ENCODE assay signal across 8 mouse cellular contexts in the genomic region with DNA sequence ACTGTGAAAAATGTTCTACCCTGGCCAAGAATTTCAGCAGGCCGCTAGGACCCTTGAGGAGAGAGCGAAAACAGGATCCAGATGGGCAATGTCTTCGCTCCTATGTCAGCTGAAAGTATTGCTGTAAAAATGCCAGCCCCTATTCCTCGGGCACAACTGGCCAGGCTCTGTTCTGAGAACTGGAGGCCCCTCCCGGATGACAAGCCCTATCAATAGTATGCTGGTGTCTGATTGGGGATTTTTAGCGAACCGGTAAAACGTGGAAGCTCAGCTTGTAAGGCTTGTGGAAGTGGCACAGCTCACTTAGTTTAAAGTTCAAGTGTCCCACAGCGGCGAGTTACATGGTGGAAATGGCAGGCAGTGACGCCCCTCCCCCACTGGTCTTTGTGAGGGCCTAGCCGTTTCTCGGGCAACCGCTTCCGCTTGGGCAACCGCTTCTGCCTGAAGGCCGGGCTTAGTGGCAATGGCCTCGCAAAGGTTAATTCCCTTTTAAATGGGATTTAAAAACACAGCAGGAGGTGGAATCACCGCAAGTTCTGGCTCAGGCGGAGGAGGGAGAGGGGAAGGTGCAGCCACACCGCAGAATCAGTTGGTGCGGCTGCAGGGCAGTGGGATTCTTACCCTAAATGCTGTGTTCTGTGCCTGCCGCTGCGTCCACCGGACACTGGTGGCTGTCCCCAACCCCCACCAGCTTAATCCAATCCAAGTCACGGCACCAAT. TPM values are rescaled to one million over a fixed set of nuclear protein-coding genes. Genes with fewer than 3 reads are reported as not detected.
DNase-seq lines count a peak whose midpoint lies in the region; ATAC-seq and TF ChIP-seq lines count a peak whose summit lies in the region.

No protein-coding gene starts in this region.

- no peaks in the 10 kb centered on the region for H3K27me3 ChIP-seq in forebrain, embryonic 11.5 days (ENCODE audit: control insufficient read depth, insufficient read depth, low read length)
- H3K27me3 ChIP-seq in heart, embryonic 14.5 days (ENCODE audit: control insufficient read depth, insufficient read depth, low read length): no peaks in the 10 kb centered on the region
- no peaks in the 10 kb centered on the region for H3K27me3 ChIP-seq in kidney, postnatal 0 days (ENCODE audit: insufficient read depth, low read length)
- H3K27me3 ChIP-seq in midbrain, postnatal 0 days (ENCODE audit: insufficient read depth, low read length): no peaks in the 10 kb centered on the region

- H3K4me3 ChIP-seq in forebrain, embryonic 11.5 days (ENCODE audit: low read depth, low read length): peak overlapping the region; percentile 16; the same call in 1 of the 2 replicates
- H3K4me3 ChIP-seq in heart, embryonic 14.5 days (ENCODE audit: control insufficient read depth in 1 of 2, insufficient read depth in 1 of 2, low read depth in 1 of 2, low read length in 2 of 2): peak overlapping the region; percentile 42 to 47
- H3K4me3 ChIP-seq in kidney, postnatal 0 days (replicated peaks; ENCODE audit: low read depth, low read length): peak overlapping the region; percentile 27
- H3K4me3 ChIP-seq in midbrain, postnatal 0 days (ENCODE audit: low read depth, low read length): peak overlapping the region; percentile 33

- peak; percentile 98 for ATAC-seq in forebrain, embryonic 11.5 days (replicated peaks; ENCODE audit: low FRiP score)
- ATAC-seq in heart, embryonic 14.5 days (ENCODE audit: insufficient number of reproducible peaks, insufficient read depth, low FRiP score, low read depth): peak; percentile 69; the same call in 1 of the 2 replicates
- ATAC-seq in kidney, postnatal 0 days (replicated peaks; ENCODE audit: low FRiP score, low read depth): peak; percentile 90
- peak; percentile 92 for ATAC-seq in midbrain, postnatal 0 days (ENCODE audit: low FRiP score)
- no peak for ATAC-seq in activated CD4-positive, CD25-positive, alpha-beta regulatory T cell, adult 4 months

- H3K9me3 ChIP-seq in forebrain, embryonic 11.5 days (ENCODE audit: control insufficient read depth, low read length): no peaks in the 10 kb centered on the region
- H3K9me3 ChIP-seq in heart, embryonic 14.5 days (ENCODE audit: control insufficient read depth, low read length): no peaks in the 10 kb centered on the region
- H3K9me3 ChIP-seq in kidney, postnatal 0 days (replicated peaks; ENCODE audit: low read length): no peaks in the 10 kb centered on the region
- H3K9me3 ChIP-seq in midbrain, postnatal 0 days (ENCODE audit: low read length): no peaks in the 10 kb centered on the region

- 3% methylated on average over 26 of the region's 26 CpGs for WGBS in forebrain, embryonic 11.5 days
- WGBS in heart, embryonic 14.5 days: 6% methylated on average over 26 of the region's 26 CpGs
- WGBS in kidney, postnatal 0 days: 11% methylated on average over 26 of the region's 26 CpGs
- WGBS in midbrain, postnatal 0 days: 2% methylated on average over 26 of the region's 26 CpGs

- 0 out of 2 replicates have a peak, but pooled peaks cover 4% of the 10 kb centered on the region for H3K4me1 ChIP-seq in forebrain, embryonic 11.5 days (replicated peaks; ENCODE audit: control insufficient read depth, insufficient read depth, low read length)
- peaks cover 0 to 3% of the 10 kb centered on the region in 2 experiments; a peak in 1 of 4 replicates for H3K4me1 ChIP-seq in heart, embryonic 14.5 days (ENCODE audit: control insufficient read depth in 2 of 2, insufficient read depth in 2 of 2, low read length in 2 of 2)
- no peaks in the 10 kb centered on the region for H3K4me1 ChIP-seq in kidney, postnatal 0 days (replicated peaks; ENCODE audit: insufficient read depth, low read length)
- H3K4me1 ChIP-seq in midbrain, postnatal 0 days (ENCODE audit: insufficient read depth, low read length): 0 out of 2 replicates have a peak, but pooled peaks cover 3% of the 10 kb centered on the region

- H3K27ac ChIP-seq in forebrain, embryonic 11.5 days (ENCODE audit: low read depth, low read length): peak overlapping the region; percentile 53; the same call in 1 of the 2 replicates
- no peak overlapping the region for H3K27ac ChIP-seq in heart, embryonic 14.5 days (replicated peaks in 1 of 2; ENCODE audit: control insufficient read depth in 1 of 2, insufficient read depth in 1 of 2, low read depth in 2 of 2, low read length in 2 of 2)
- H3K27ac ChIP-seq in kidney, postnatal 0 days: no peak overlapping the region
- H3K27ac ChIP-seq in midbrain, postnatal 0 days (ENCODE audit: low read depth, low read length): peak overlapping the region; percentile 68; the same call in 1 of the 2 replicates

- H3K9ac ChIP-seq in forebrain, embryonic 11.5 days (ENCODE audit: low read length): peak overlapping the region; percentile 53
- peak overlapping the region; percentile 70 for H3K9ac ChIP-seq in heart, embryonic 14.5 days (ENCODE audit: low read length)
- peak overlapping the region; percentile 52; the same call in 1 of the 2 replicates for H3K9ac ChIP-seq in kidney, postnatal 0 days (ENCODE audit: low read depth, low read length)
- H3K9ac ChIP-seq in midbrain, postnatal 0 days (replicated peaks; ENCODE audit: low read length, poor library complexity, severe bottlenecking): peak overlapping the region; percentile 59

- no peaks in the 10 kb centered on the region for H3K36me3 ChIP-seq in forebrain, embryonic 11.5 days (ENCODE audit: control insufficient read depth, insufficient read depth, low read length)
- no peaks in the 10 kb centered on the region for H3K36me3 ChIP-seq in heart, embryonic 14.5 days (ENCODE audit: control insufficient read depth, insufficient read depth, low read length)
- no peaks in the 10 kb centered on the region for H3K36me3 ChIP-seq in kidney, postnatal 0 days (ENCODE audit: insufficient read depth, low read length)
- no peaks in the 10 kb centered on the region for H3K36me3 ChIP-seq in midbrain, postnatal 0 days (ENCODE audit: insufficient read depth, low read length)

- peak; percentile 1 for DNase-seq in c-Kit-positive CD71-positive TER-119-negative erythroid progenitor cells, embryonic 14.5 days (ENCODE audit: low read depth)
- peak; percentile 95 for DNase-seq in forebrain, embryonic 11.5 days (ENCODE audit: low spot score)
- peak; percentile 86 for DNase-seq in kidney, postnatal 0 days (ENCODE audit: low spot score)
- peak; percentile 78 for DNase-seq in liver
- DNase-seq in midbrain, postnatal 0 days (ENCODE audit: low spot score): peak; percentile 94
- DNase-seq in spleen, postnatal 14 days (ENCODE audit: low spot score in 2 of 2): peak; percentile 20 to 35

- peak overlapping the region; percentile 47 for H3K4me2 ChIP-seq in forebrain, embryonic 11.5 days (ENCODE audit: low read depth, low read length, severe bottlenecking)
- peak overlapping the region; percentile 70 for H3K4me2 ChIP-seq in heart, embryonic 14.5 days (ENCODE audit: low read length)
- peak overlapping the region; percentile 60 for H3K4me2 ChIP-seq in kidney, postnatal 0 days (ENCODE audit: low read length)
- H3K4me2 ChIP-seq in midbrain, postnatal 0 days (ENCODE audit: low read depth, low read length, poor library complexity, severe bottlenecking): peak overlapping the region; percentile 54

- no peak for TF ChIP-seq CTCF in kidney, postnatal 0 days (IDR thresholded peaks at IDR 0.05; ENCODE audit: low read depth)
- TF ChIP-seq CTCF in midbrain, postnatal 0 days (IDR thresholded peaks at IDR 0.05): no peak

RNA-seq across cellular contexts. Expression of a gene that starts 25.7 kb away (rescaled TPM):
- polyA plus RNA-seq in forebrain, embryonic 11.5 days (2014; fragmentation: Nextera tagmentation; extraction: Ambion mirVana): 0.49 TPM in 1 of 2 replicates, not detected in the other
- not detected in 2 replicates for polyA plus RNA-seq in heart, embryonic 14.5 days (2014; fragmentation: Nextera tagmentation; extraction: Ambion mirVana)
- not detected in 2 replicates for polyA plus RNA-seq in kidney, postnatal 0 days (2015; fragmentation: Nextera tagmentation; extraction: Ambion mirVana)
- total RNA-seq in midbrain, postnatal 0 days (2014; rRNA removed): 0.38 TPM in 1 of 2 replicates, not detected in the other
- polyA plus RNA-seq in midbrain, postnatal 0 days (2015; fragmentation: Nextera tagmentation; extraction: Ambion mirVana): not detected in 2 replicates
- under 1 TPM in 1 of 2 experiments, not detected in 1; 0.81 TPM for polyA plus RNA-seq in activated CD4-positive, CD25-positive, alpha-beta regulatory T cell, adult 4 months (2017; shearing (Covaris generic))

Comparison
In these comparisons a context has a peak if more than half of its experiments do, and no peak if none do; other contexts are left out.
1. DNase-seq: peak in every context shown above with its lines; median percentile 95 in forebrain, embryonic 11.5 days; 94 in midbrain, postnatal 0 days; 86 in kidney, postnatal 0 days; 78 in liver; 28 in spleen, postnatal 14 days; 1 in c-Kit-positive CD71-positive TER-119-negative erythroid progenitor cells, embryonic 14.5 days.
2. H3K27ac ChIP-seq: peak in forebrain, embryonic 11.5 days (single experiment) and midbrain, postnatal 0 days (single experiment); none in heart, embryonic 14.5 days (0 of 2) and kidney, postnatal 0 days (single experiment).
3. Peak in every context shown above with its lines, with median percentiles within 50 percentile points of each other: H3K4me2 ChIP-seq, H3K4me3 ChIP-seq and H3K9ac ChIP-seq.